Mouse (Mus musculus): ENCODE results near the gene 4930447C04Rik. TPM values are rescaled to one million over a fixed set of nuclear protein-coding genes. Genes with fewer than 3 reads are reported as not detected.

4930447C04Rik gene
- total and polyA plus RNA-seq, 2 experiments, result not detected

- H3K9ac ChIP-seq (ENCODE audit: low read depth, low read length), result no peak overlapping the region
- no peaks in the 10 kb centered on the region for H3K36me3 ChIP-seq (ENCODE audit: control insufficient read depth, insufficient read depth, low read length)
- no peak for TF ChIP-seq POLR2A (IDR thresholded peaks at IDR 0.05; ENCODE audit: extremely low read depth, insufficient read depth, low read length)
- no peak for TF ChIP-seq CTCF (IDR thresholded peaks at IDR 0.05; ENCODE audit: low read depth, low read length)
- no peak for DNase-seq (ENCODE audit: extremely low read depth, low read depth, low spot score)
- H3K4me3 ChIP-seq (ENCODE audit: insufficient read depth, low read depth, low read length), result no peak overlapping the region
- H3K4me1 ChIP-seq (ENCODE audit: control insufficient read depth, insufficient read depth, low read length), result no peaks in the 10 kb centered on the region
- H3K27ac ChIP-seq (replicated peaks; ENCODE audit: insufficient read depth, low read depth, low read length), result no peak overlapping the region
- no peaks in the 10 kb centered on the region for H3K79me2 ChIP-seq (ENCODE audit: control insufficient read depth, insufficient read depth, low read length)
- H3K27me3 ChIP-seq (ENCODE audit: control insufficient read depth, insufficient read depth, low read length), result peaks cover 9% of the 10 kb centered on the region; the same call in 1 of the 2 replicates
Measured at GRCm38 (mm10) chr12:72946805-72947204, 6.2 kb upstream of the 4930447C04Rik start.

- H3K4me3 ChIP-seq (ENCODE audit: insufficient read depth, low read depth, low read length), result no peak overlapping the region
- peaks cover 16% of the 10 kb centered on the region for H3K27me3 ChIP-seq (ENCODE audit: control insufficient read depth, insufficient read depth, low read length)
- no peaks in the 10 kb centered on the region for H3K79me2 ChIP-seq (ENCODE audit: control insufficient read depth, insufficient read depth, low read length)
- H3K27ac ChIP-seq (replicated peaks; ENCODE audit: insufficient read depth, low read depth, low read length), result no peak overlapping the region
- no peak for DNase-seq (ENCODE audit: extremely low read depth, low read depth, low spot score)
- TF ChIP-seq CTCF (IDR thresholded peaks at IDR 0.05; ENCODE audit: low read depth, low read length) (no peak), POLR2A (IDR thresholded peaks at IDR 0.05; ENCODE audit: extremely low read depth, insufficient read depth, low read length) (no peak)
- H3K4me1 ChIP-seq (ENCODE audit: control insufficient read depth, insufficient read depth, low read length), result no peaks in the 10 kb centered on the region
- no peaks in the 10 kb centered on the region for H3K36me3 ChIP-seq (ENCODE audit: control insufficient read depth, insufficient read depth, low read length)
- no peak overlapping the region for H3K9ac ChIP-seq (ENCODE audit: low read depth, low read length)
- 14% methylated on average over 8 of the region's 8 CpGs for WGBS
Measured at GRCm38 (mm10) chr12:72946064-72946395, 5.5 kb upstream of the 4930447C04Rik start.

- WGBS, result 2% methylated on average over 89 of the region's 89 CpGs
- Histone ChIP-seq H3K79me2 (ENCODE audit: control insufficient read depth, insufficient read depth, low read length) (no peaks in the 10 kb centered on the region), H3K36me3 (ENCODE audit: control insufficient read depth, insufficient read depth, low read length) (no peaks in the 10 kb centered on the region), H3K4me1 (ENCODE audit: control insufficient read depth, insufficient read depth, low read length) (no peaks in the 10 kb centered on the region), H3K4me3 (ENCODE audit: insufficient read depth, low read depth, low read length) (no peak overlapping the region), H3K27ac (replicated peaks; ENCODE audit: insufficient read depth, low read depth, low read length) (no peak overlapping the region), H3K27me3 (ENCODE audit: control insufficient read depth, insufficient read depth, low read length) (peaks cover 18% of the 10 kb centered on the region), H3K9ac (ENCODE audit: low read depth, low read length) (no peak overlapping the region)
- no peak for DNase-seq (ENCODE audit: extremely low read depth, low read depth, low spot score)
- TF ChIP-seq CTCF (IDR thresholded peaks at IDR 0.05; ENCODE audit: low read depth, low read length), result no peak
- TF ChIP-seq POLR2A (IDR thresholded peaks at IDR 0.05; ENCODE audit: extremely low read depth, insufficient read depth, low read length), result no peak
Measured at GRCm38 (mm10) chr12:72945301-72946063, 4.9 kb upstream of the 4930447C04Rik start.

GRCm38 (mm10) chr12:72944411-72945225 lies 4.0 kb upstream of the 4930447C04Rik start:
- H3K36me3 ChIP-seq (ENCODE audit: control insufficient read depth, insufficient read depth, low read length), result no peaks in the 10 kb centered on the region
- WGBS, result 4% methylated on average over 24 of the region's 24 CpGs
- peak; percentile 28 for DNase-seq (ENCODE audit: extremely low read depth, low read depth, low spot score)
- H3K4me1 ChIP-seq (ENCODE audit: control insufficient read depth, insufficient read depth, low read length), result no peaks in the 10 kb centered on the region
- H3K79me2 ChIP-seq (ENCODE audit: control insufficient read depth, insufficient read depth, low read length), result no peaks in the 10 kb centered on the region
- TF ChIP-seq CTCF (IDR thresholded peaks at IDR 0.05; ENCODE audit: low read depth, low read length), result no peak
- TF ChIP-seq POLR2A (IDR thresholded peaks at IDR 0.05; ENCODE audit: extremely low read depth, insufficient read depth, low read length), result no peak
- no peak overlapping the region for H3K9ac ChIP-seq (ENCODE audit: low read depth, low read length)
- no peak overlapping the region for H3K4me3 ChIP-seq (ENCODE audit: insufficient read depth, low read depth, low read length)
- no peak overlapping the region for H3K27ac ChIP-seq (replicated peaks; ENCODE audit: insufficient read depth, low read depth, low read length)
- peaks cover 27% of the 10 kb centered on the region for H3K27me3 ChIP-seq (ENCODE audit: control insufficient read depth, insufficient read depth, low read length)

GRCm38 (mm10) chr12:72943574-72944110 lies 3.1 kb upstream of the 4930447C04Rik start:
- no peaks in the 10 kb centered on the region for H3K79me2 ChIP-seq (ENCODE audit: control insufficient read depth, insufficient read depth, low read length)
- H3K27ac ChIP-seq (replicated peaks; ENCODE audit: insufficient read depth, low read depth, low read length), result no peak overlapping the region
- peaks cover 30% of the 10 kb centered on the region for H3K27me3 ChIP-seq (ENCODE audit: control insufficient read depth, insufficient read depth, low read length)

More at GRCm38 (mm10) chr12:72943574-72944110, 3.1 kb upstream of the 4930447C04Rik start:
- H3K4me1 ChIP-seq (ENCODE audit: control insufficient read depth, insufficient read depth, low read length), result no peaks in the 10 kb centered on the region
- DNase-seq (ENCODE audit: extremely low read depth, low read depth, low spot score), result no peak
- H3K4me3 ChIP-seq (ENCODE audit: insufficient read depth, low read depth, low read length), result no peak overlapping the region
- no peaks in the 10 kb centered on the region for H3K36me3 ChIP-seq (ENCODE audit: control insufficient read depth, insufficient read depth, low read length)
- no peak for TF ChIP-seq POLR2A (IDR thresholded peaks at IDR 0.05; ENCODE audit: extremely low read depth, insufficient read depth, low read length)
- WGBS, result 15% methylated on average over 2 of the region's 2 CpGs
- H3K9ac ChIP-seq (ENCODE audit: low read depth, low read length), result no peak overlapping the region

All from liver, adult 2 months (tissue).